Mouse (Mus musculus) hindbrain, embryonic 10.5 days (tissue): ENCODE data around the gene Chrna1. TPM values are rescaled to one million over a fixed set of nuclear protein-coding genes. Genes with fewer than 3 reads are reported as not detected.
A peak's percentile ranks its signal among the peaks of the same experiment; 100 is the strongest.

Source experiments
- DNase-seq: peaks from one replicate; pipeline ENCODE4 v3.0.0-alpha.2; 2017; ENCODE audit warnings: low spot score
- H3K27ac ChIP-seq: fragments of 300-500 bp; sonication (generic); 2 replicates; pipeline ENCODE4 v1.5.1; 2016; ENCODE audit warnings: mild to moderate bottlenecking, moderate library complexity
- H3K27me3 ChIP-seq: fragments of 300-500 bp; sonication (generic); 2 replicates; pipeline ENCODE4 v1.6.1; 2016; ENCODE audit warnings: mild to moderate bottlenecking; ENCODE audit not compliant: poor library complexity, insufficient read depth, severe bottlenecking
- H3K36me3 ChIP-seq: fragments of 300-500 bp; sonication (generic); 2 replicates; pipeline ENCODE4 v1.6.1; 2016; ENCODE audit warnings: mild to moderate bottlenecking, moderate library complexity
- H3K4me1 ChIP-seq: fragments of 300-500 bp; sonication (generic); replicated peaks from 2 replicates; pipeline ENCODE4 v1.6.1; 2016; ENCODE audit warnings: mild to moderate bottlenecking
- H3K4me3 ChIP-seq: fragments of 300-500 bp; sonication (generic); 2 replicates; pipeline ENCODE4 v1.5.1; 2016; ENCODE audit warnings: mild to moderate bottlenecking, moderate library complexity
- H3K9me3 ChIP-seq: fragments of 300-500 bp; sonication (generic); 2 replicates; pipeline ENCODE4 v1.6.1; 2016; ENCODE audit warnings: mild to moderate bottlenecking, moderate library complexity
- WGBS: fragments of 180-500 bp; shearing (Covaris S2); methylation state at CpG from one replicate; pipeline ENCODE4 v1.1.7; 2016; 5-methylcytosine and 5-hydroxymethylcytosine counted together
- polyA plus RNA-seq: library from polyadenylated mRNA; unstranded; fragments of >200 nt; fragmentation: Nextera tagmentation; extraction: Ambion mirVana; gene quantifications from 2 replicates; pipeline ENCODE4 v1.2.1, GENCODE M21; 2016

Chrna1 gene
- polyA plus RNA-seq, result 0.69 and 1.00 TPM in 2 replicates

- Histone ChIP-seq H3K36me3 (no peaks in the 10 kb centered on the region), H3K4me1 (peaks cover 5% of the 10 kb centered on the region), H3K27ac (no peak within 1 kb of the TSS; the same call in 1 of the 2 replicates), H3K27me3 (peaks cover 4% of the 10 kb centered on the region; the same call in 1 of the 2 replicates), H3K4me3 (no peak within 1 kb of the TSS), H3K9me3 (no peaks in the 10 kb centered on the region)
- 94% methylated on average over 9 of the region's 9 CpGs for WGBS
- no peak for DNase-seq
Observed at GRCm38 (mm10) chr2:73580166-73580565, at the start of gene Chrna1. Chrna1 (minus strand) TSS chr2:73580338.

GRCm38 (mm10) chr2:73618486-73619052, 38.4 kb upstream of the Chrna1 start:
- H3K4me3 ChIP-seq, result no peak overlapping the region

GRCm38 (mm10) chr2:73616434-73617057, 36.4 kb upstream of the Chrna1 start:
- H3K4me1 ChIP-seq, result 0 out of 2 replicates have a peak, but pooled peaks cover 3% of the 10 kb centered on the region
- no peak for DNase-seq
- H3K36me3 ChIP-seq, result peaks cover 64% of the 10 kb centered on the region
- 86% methylated on average over 17 of the region's 17 CpGs for WGBS
- no peak overlapping the region for H3K27ac ChIP-seq
- H3K27me3 ChIP-seq, result no peaks in the 10 kb centered on the region
- no peak overlapping the region for H3K4me3 ChIP-seq
- H3K9me3 ChIP-seq, result no peaks in the 10 kb centered on the region

More at GRCm38 (mm10) chr2:73618486-73619052, 38.4 kb upstream of the Chrna1 start:
- WGBS, result 81% methylated on average over 4 of the region's 4 CpGs
- no peak for DNase-seq
- 0 out of 2 replicates have a peak, but pooled peaks cover 3% of the 10 kb centered on the region for H3K4me1 ChIP-seq
- H3K27ac ChIP-seq, result no peak overlapping the region
- H3K36me3 ChIP-seq, result peaks cover 64% of the 10 kb centered on the region
- no peaks in the 10 kb centered on the region for H3K9me3 ChIP-seq
- no peaks in the 10 kb centered on the region for H3K27me3 ChIP-seq

- WGBS, result 90% methylated on average over 5 of the region's 5 CpGs
- no peaks in the 10 kb centered on the region for H3K9me3 ChIP-seq
- no peak overlapping the region for H3K4me3 ChIP-seq
- H3K36me3 ChIP-seq, result peaks cover 66% of the 10 kb centered on the region
- H3K27ac ChIP-seq, result no peak overlapping the region
- H3K27me3 ChIP-seq, result no peaks in the 10 kb centered on the region
- no peak for DNase-seq
- 0 out of 2 replicates have a peak, but pooled peaks cover 3% of the 10 kb centered on the region for H3K4me1 ChIP-seq
Observed at GRCm38 (mm10) chr2:73615456-73615855, 35.3 kb upstream of the Chrna1 start.

GRCm38 (mm10) chr2:73614303-73614702, 34.2 kb upstream of the Chrna1 start:
- H3K27me3 ChIP-seq, result no peaks in the 10 kb centered on the region
- peaks cover 70% of the 10 kb centered on the region for H3K36me3 ChIP-seq
- H3K4me1 ChIP-seq, result 0 out of 2 replicates have a peak, but pooled peaks cover 3% of the 10 kb centered on the region
- H3K9me3 ChIP-seq, result no peaks in the 10 kb centered on the region
- WGBS, result 97% methylated on average over 8 of the region's 8 CpGs
- no peak overlapping the region for H3K4me3 ChIP-seq
- no peak overlapping the region for H3K27ac ChIP-seq
- DNase-seq, result no peak

- WGBS, result 94% methylated on average over 7 of the region's 7 CpGs
Observed at GRCm38 (mm10) chr2:73612941-73613340, 32.8 kb upstream of the Chrna1 start.

GRCm38 (mm10) chr2:73612367-73612914, 32.3 kb upstream of the Chrna1 start:
- 96% methylated on average over 6 of the region's 6 CpGs for WGBS
- H3K27me3 ChIP-seq, result no peaks in the 10 kb centered on the region
- H3K9me3 ChIP-seq, result no peaks in the 10 kb centered on the region
- H3K4me3 ChIP-seq, result no peak overlapping the region
- H3K36me3 ChIP-seq, result peaks cover 65% of the 10 kb centered on the region
- no peak for DNase-seq
- H3K4me1 ChIP-seq, result peaks cover 9% of the 10 kb centered on the region
- no peak overlapping the region for H3K27ac ChIP-seq

More at GRCm38 (mm10) chr2:73612941-73613340, 32.8 kb upstream of the Chrna1 start:
- no peaks in the 10 kb centered on the region for H3K27me3 ChIP-seq
- no peak for DNase-seq
- H3K9me3 ChIP-seq, result no peaks in the 10 kb centered on the region
- no peak overlapping the region for H3K27ac ChIP-seq
- H3K4me1 ChIP-seq, result 0 out of 2 replicates have a peak, but pooled peaks cover 4% of the 10 kb centered on the region
- peaks cover 70% of the 10 kb centered on the region for H3K36me3 ChIP-seq
- no peak overlapping the region for H3K4me3 ChIP-seq

- H3K27ac ChIP-seq, result no peak overlapping the region
- 88% methylated on average over 6 of the region's 6 CpGs for WGBS
- H3K27me3 ChIP-seq, result no peaks in the 10 kb centered on the region
- no peak for DNase-seq
- H3K4me1 ChIP-seq, result peaks cover 14% of the 10 kb centered on the region
- H3K9me3 ChIP-seq, result no peaks in the 10 kb centered on the region
- no peak overlapping the region for H3K4me3 ChIP-seq
- H3K36me3 ChIP-seq, result peaks cover 61% of the 10 kb centered on the region
Observed at GRCm38 (mm10) chr2:73611798-73612197, 31.7 kb upstream of the Chrna1 start.

GRCm38 (mm10) chr2:73609724-73610210, 29.6 kb upstream of the Chrna1 start:
- DNase-seq, result no peak
- no peak overlapping the region for H3K4me3 ChIP-seq
- H3K9me3 ChIP-seq, result no peaks in the 10 kb centered on the region
- WGBS, result 91% methylated on average over 3 of the region's 3 CpGs
- H3K4me1 ChIP-seq, result peaks cover 25% of the 10 kb centered on the region
- peaks cover 45% of the 10 kb centered on the region for H3K36me3 ChIP-seq
- no peak overlapping the region for H3K27ac ChIP-seq
- no peaks in the 10 kb centered on the region for H3K27me3 ChIP-seq

- peaks cover 28% of the 10 kb centered on the region for H3K4me1 ChIP-seq
- peaks cover 39% of the 10 kb centered on the region for H3K36me3 ChIP-seq
- no peaks in the 10 kb centered on the region for H3K9me3 ChIP-seq
- H3K4me3 ChIP-seq, result no peak overlapping the region
- 89% methylated on average over 5 of the region's 5 CpGs for WGBS
- no peaks in the 10 kb centered on the region for H3K27me3 ChIP-seq
- H3K27ac ChIP-seq, result no peak overlapping the region
- DNase-seq, result no peak
Observed at GRCm38 (mm10) chr2:73609067-73609723, 29.1 kb upstream of the Chrna1 start.

- DNase-seq, result no peak
- Histone ChIP-seq H3K27ac (no peak overlapping the region), H3K4me3 (no peak overlapping the region), H3K36me3 (peaks cover 33% of the 10 kb centered on the region), H3K9me3 (no peaks in the 10 kb centered on the region), H3K4me1 (peaks cover 28% of the 10 kb centered on the region), H3K27me3 (no peaks in the 10 kb centered on the region)
- WGBS, result 77% methylated on average over 6 of the region's 6 CpGs
Observed at GRCm38 (mm10) chr2:73608391-73608790, 28.3 kb upstream of the Chrna1 start.

GRCm38 (mm10) chr2:73607609-73608008, 27.5 kb upstream of the Chrna1 start:
- 49% methylated on average over 4 of the region's 4 CpGs for WGBS
- Histone ChIP-seq H3K9me3 (no peaks in the 10 kb centered on the region), H3K27ac (peak overlapping the region; percentile 45; the same call in 1 of the 2 replicates), H3K4me1 (peaks cover 28% of the 10 kb centered on the region), H3K36me3 (peaks cover 25% of the 10 kb centered on the region), H3K27me3 (no peaks in the 10 kb centered on the region), H3K4me3 (no peak overlapping the region)
- no peak for DNase-seq
